Mouse (Mus musculus): ENCODE measurements around the gene Otub1.

Otub1 gene

GRCm38 (mm10) chr19:7209907-7210646 lies 4.0 kb upstream of the Otub1 start:
- DNase-seq (ENCODE audit: low spot score): no peak

DNA sequence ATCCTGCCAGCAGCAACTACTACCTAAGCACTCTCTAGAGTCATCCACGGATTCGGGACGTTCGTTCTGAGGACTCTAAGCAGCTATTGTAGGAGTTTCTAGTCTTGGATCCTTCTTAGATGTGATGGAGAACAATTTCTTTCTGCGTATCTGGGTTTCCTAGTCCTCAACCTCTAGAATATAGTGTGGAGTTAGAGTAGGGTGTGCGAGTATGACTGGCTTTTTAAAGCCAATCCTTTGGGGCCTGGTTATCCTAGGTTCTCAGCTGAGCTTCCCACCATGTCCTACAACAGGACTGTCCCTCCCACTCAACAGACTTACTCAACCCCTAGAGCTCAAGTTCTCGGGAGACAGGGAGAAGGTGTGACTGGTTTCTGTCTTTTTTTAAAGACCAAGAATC lies 790 bp downstream of the Otub1 start:
- no peak for DNase-seq (ENCODE audit: low spot score)

- DNase-seq (ENCODE audit: low spot score): no peak
These were observed 1.2 kb downstream of the Otub1 start for GRCm38 (mm10) chr19:7204898-7205297.

DNA sequence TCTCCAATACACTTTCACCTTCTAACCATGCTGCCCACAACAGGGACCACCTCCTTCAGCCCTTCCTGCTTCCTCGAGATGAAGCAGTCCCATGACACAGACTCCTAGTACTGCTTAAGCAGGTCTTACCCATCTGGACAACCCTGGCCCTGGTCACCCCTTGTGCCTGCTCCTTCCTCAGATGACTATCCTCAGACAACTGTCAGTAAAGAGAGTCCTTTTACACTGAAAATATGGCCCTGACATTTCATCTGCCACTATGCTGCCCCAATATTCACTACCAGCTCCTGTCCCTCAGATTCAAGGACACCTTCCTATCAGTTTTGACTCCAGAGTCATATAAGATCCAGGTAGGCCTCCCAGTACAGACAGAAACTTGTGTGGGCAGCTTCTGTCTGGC lies 5.7 kb downstream of the Otub1 start:
- no peak for DNase-seq (ENCODE audit: low spot score)

GRCm38 (mm10) chr19:7199089-7199488 lies 7.0 kb downstream of the Otub1 start:
- DNase-seq (ENCODE audit: low spot score): no peak

DNA sequence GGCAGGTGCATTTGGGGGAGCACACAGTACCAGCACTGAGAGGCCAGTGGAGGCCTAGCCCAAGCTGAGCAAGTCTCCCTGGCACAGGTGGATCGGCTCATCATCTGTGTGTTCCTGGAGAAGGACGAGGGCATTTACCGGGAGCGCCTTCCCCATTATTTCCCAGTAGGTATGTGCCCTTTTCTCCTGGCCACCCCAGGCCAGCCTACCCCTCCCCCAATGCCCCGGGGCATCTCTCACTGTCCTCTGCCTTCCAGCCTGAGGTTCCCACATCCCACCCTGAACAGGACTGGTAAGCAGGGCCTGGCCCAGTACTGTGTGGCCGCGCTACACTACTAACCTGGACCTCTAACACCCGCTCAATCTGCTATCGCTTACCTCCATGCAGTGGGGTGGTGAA lies 8.7 kb downstream of the Otub1 start:
- DNase-seq (ENCODE audit: low spot score): no peak

DNA sequence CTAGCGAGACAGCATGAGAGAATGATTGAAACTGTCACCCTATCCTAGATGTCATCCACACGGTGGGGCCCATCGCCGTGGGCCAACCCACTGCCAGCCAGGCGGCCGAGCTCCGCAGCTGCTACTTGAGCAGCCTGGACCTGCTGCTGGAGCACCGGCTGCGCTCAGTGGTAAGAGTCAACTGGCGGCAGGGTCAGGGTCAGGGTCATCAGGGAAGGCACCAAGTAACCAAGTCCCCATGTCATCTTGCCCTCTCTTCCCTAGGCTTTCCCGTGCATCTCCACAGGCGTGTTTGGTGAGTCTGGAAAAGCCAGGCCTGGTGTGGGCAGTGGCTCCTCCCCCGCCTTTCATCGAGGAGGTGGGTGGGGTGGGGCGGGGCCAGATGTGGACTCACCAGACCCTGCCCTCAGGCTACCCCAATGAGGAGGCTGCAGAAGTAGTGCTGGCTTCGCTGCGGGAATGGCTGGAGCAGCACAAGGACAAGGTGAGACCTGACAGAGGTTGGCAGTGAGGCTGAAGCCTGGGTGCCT lies 9.3 kb downstream of the Otub1 start:
- no peak for DNase-seq (ENCODE audit: low spot score)

GRCm38 (mm10) chr19:7195900-7196728 lies 10.0 kb downstream of the Otub1 start:
- DNase-seq (ENCODE audit: low spot score): no peak

DNA sequence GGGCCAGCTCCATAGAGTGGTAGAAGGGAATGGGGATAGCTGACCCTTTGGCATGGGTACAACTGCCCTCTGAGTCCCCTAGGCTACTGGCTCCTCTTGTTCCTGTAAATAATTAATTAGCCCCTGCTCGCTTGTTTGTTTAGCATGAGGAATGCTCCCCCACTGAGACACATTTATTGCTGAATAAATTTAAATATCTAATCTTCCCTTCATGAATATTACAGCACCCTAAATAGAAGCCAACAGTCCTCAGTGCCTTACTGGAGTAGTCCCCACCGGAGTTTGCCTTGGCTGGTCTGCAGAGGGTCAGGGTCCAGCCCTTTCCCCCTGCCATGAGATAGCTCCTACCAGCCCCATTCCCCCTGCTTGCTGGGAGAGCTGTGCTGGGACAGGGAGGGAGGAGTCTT lies 13.6 kb downstream of the Otub1 start:
- no peak for DNase-seq (ENCODE audit: low spot score)

DNA sequence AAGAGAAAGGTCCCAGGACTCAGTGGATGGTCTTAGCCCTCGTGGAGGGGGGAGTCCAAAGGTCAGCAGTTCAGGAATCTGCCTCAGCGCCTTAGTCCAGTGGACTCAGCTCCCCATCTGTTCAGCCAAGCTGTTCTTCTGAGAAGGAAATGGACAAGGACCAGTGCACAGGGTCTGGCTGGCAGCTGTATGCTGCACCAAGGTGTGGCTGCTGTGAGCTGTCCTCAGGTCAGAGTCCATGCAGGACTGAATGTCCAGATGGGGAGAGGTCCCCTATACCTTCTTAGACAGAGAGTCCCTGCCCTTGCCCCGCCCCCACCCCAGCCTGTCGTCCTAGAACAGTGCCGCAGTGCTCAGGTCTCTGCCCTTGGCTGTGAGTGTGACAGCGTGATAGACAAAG lies 14.5 kb downstream of the Otub1 start:
- no peak for DNase-seq (ENCODE audit: low spot score)

- no peak for DNase-seq (ENCODE audit: low spot score)
These were observed 15.1 kb downstream of the Otub1 start for GRCm38 (mm10) chr19:7190986-7191385.

DNA sequence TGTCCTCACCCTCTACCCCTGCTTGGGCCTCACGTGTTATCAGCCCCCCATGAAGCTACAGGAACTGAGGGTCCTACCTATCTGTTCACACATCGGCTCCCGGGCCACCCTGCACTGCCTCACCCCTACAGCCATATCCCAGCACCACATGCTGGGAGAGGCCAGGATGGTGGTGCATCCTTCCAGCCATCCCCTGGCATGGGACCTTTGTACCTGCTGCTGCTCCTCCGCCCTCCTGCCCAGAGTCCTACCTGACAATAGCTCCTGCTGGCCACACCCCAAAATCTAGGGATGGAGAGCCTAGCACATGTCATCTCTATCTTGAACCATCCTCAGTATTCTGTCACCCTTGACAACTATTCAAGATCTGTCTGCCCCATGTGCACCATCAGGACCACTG lies 17.1 kb downstream of the Otub1 start:
- DNase-seq (ENCODE audit: low spot score): no peak

GRCm38 (mm10) chr19:7187157-7187556 lies 19.0 kb downstream of the Otub1 start:
- DNase-seq (ENCODE audit: low spot score): no peak

GRCm38 (mm10) chr19:7185715-7186291 lies 20.3 kb downstream of the Otub1 start:
- no peak for DNase-seq (ENCODE audit: low spot score)

GRCm38 (mm10) chr19:7185059-7185458 lies 21.1 kb downstream of the Otub1 start:
- no peak for DNase-seq (ENCODE audit: low spot score)

DNA sequence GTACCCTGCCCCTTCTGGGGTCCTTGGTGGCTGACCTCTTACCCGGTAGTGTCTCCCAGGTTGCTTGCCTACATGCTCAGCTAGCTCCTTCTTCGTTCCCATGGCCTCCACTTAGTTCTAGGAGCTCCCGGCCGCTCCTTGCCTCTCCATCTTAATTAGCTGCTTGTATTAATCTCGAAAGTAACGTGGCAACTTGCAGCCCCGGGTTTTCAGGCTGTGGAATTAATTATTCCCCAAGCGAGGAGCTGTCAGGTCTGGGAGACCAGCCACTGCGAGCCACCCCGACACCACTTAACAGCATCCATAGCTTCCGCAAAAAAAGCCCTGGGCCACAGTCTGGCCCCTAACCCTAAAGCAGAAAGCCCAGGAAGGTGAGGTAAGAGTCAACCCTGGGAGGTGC lies 22.7 kb downstream of the Otub1 start:
- DNase-seq (ENCODE audit: low spot score): no peak

- DNase-seq (ENCODE audit: low spot score): peak; percentile 43
These were observed 23.7 kb downstream of the Otub1 start for GRCm38 (mm10) chr19:7182273-7182949.

- no peak for DNase-seq (ENCODE audit: low spot score)
These were observed 24.6 kb downstream of the Otub1 start for GRCm38 (mm10) chr19:7181496-7181895.

- DNase-seq (ENCODE audit: low spot score): no peak
These were observed 25.2 kb downstream of the Otub1 start for GRCm38 (mm10) chr19:7180756-7181405.

- DNase-seq (ENCODE audit: low spot score): no peak
These were observed 27.2 kb downstream of the Otub1 start for GRCm38 (mm10) chr19:7178841-7179452.

DNA sequence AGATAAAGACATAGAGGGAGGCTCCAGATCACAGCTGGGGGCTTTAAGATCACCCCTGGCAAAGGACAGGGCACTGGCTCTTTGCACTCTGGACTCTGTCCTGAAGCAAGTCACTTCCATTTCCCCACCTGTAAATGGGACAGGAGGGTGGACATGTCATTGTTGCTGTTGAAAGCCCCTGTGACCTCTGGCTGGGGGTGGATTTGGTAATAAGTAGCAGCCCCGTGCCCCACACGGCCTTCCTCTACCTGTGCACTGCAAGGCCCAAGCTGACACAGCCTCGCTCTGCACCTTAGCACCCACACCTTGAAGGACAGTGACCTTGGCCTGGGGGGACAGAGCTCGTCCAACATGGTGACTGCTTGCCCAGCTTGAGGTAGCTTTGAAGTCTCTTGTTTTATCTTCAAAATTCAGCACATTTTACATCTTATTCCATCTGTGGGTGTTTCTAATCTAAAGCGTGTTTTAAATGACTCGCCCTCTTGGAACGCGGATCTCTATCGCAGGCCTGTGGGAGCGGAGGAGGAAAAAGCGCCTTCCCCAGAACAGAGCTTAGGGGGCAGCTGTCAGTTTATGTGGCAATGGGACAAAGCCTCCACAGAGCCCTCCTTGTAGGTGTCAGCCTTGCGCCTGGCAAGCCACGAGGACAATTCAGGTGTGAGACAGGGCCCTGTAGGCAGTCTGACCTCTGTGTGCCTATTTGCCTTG lies 28.2 kb downstream of the Otub1 start:
- no peak for DNase-seq (ENCODE audit: low spot score)
